Mouse (Mus musculus) hindbrain, embryonic 13.5 days (tissue): ENCODE measurements around the gene Tapt1. TPM values are rescaled to one million over a fixed set of nuclear protein-coding genes. Genes with fewer than 3 reads are reported as not detected.

Experiments used
- ATAC-seq: fragments of 200-750 bp; cut with Nextera tagmentation; 2 replicates; pipeline ENCODE4 v1.8.0; 2017; ENCODE audit warnings: moderate TSS enrichment; ENCODE audit not compliant: low FRiP score
- H3K27ac ChIP-seq: fragments of 300-500 bp; sonication (generic); 2 replicates; pipeline ENCODE4 v1.5.1; 2015; ENCODE audit warnings: inconsistent platforms, mild to moderate bottlenecking, moderate library complexity
- H3K27me3 ChIP-seq: fragments of 300-500 bp; sonication (generic); 2 replicates; pipeline ENCODE4 v1.6.1; 2015; ENCODE audit warnings: mild to moderate bottlenecking, inconsistent platforms
- H3K36me3 ChIP-seq: fragments of 300-500 bp; sonication (generic); 2 replicates; pipeline ENCODE4 v1.6.1; 2015; ENCODE audit warnings: mild to moderate bottlenecking, inconsistent platforms
- H3K4me1 ChIP-seq: fragments of 300-500 bp; sonication (generic); replicated peaks from 2 replicates; pipeline ENCODE4 v1.6.1; 2015; ENCODE audit warnings: inconsistent platforms
- H3K4me2 ChIP-seq: fragments of 300-500 bp; sonication (generic); 2 replicates; pipeline ENCODE4 v1.6.1; 2015; ENCODE audit warnings: inconsistent platforms, mild to moderate bottlenecking, moderate library complexity
- H3K4me3 ChIP-seq: fragments of 300-500 bp; sonication (generic); 2 replicates; pipeline ENCODE4 v1.5.1; 2015; ENCODE audit warnings: mild to moderate bottlenecking, inconsistent platforms
- H3K9ac ChIP-seq: fragments of 300-500 bp; sonication (generic); 2 replicates; pipeline ENCODE4 v1.6.1; 2015; ENCODE audit warnings: mild to moderate bottlenecking, inconsistent platforms
- H3K9me3 ChIP-seq: fragments of 300-500 bp; sonication (generic); 2 replicates; pipeline ENCODE4 v1.6.1; 2016; ENCODE audit warnings: inconsistent platforms
- WGBS: fragments of 180-500 bp; shearing (Covaris S2); methylation state at CpG from one replicate; pipeline ENCODE4 v1.1.7; 2015; 5-methylcytosine and 5-hydroxymethylcytosine counted together
- polyA plus RNA-seq: library from polyadenylated mRNA; unstranded; fragments of >200 nt; fragmentation: Nextera tagmentation; extraction: Ambion mirVana; gene quantifications from 2 replicates; pipeline ENCODE4 v1.2.1, GENCODE M21; 2015

Tapt1 gene
- polyA plus RNA-seq, 1 experiment from 2014 or later: 28.3 TPM

DNA sequence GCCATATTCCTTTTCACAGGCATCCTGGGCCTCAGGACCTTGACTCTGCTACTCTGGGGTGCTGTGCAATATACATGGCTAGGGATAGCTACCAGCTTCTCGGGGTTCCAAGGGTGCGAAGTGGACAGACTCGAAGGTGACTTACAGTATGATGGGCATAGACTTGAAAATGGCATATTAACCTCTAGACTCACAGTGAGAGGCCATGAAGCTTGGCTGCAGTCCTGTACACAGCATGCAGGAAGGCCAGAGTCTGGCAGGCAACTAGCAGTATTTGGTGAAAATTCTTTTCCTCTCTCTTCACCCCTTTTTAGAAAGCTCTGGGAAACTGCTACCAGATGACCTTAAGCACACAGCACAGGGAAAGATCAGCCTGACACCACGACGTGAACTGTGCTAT lies 52.4 kb downstream of the Tapt1 start:
- Histone ChIP-seq H3K4me3 (no peak overlapping the region), H3K9me3 (no peaks in the 10 kb centered on the region), H3K9ac (no peak overlapping the region), H3K27me3 (no peaks in the 10 kb centered on the region), H3K4me1 (no peaks in the 10 kb centered on the region), H3K27ac (no peak overlapping the region), H3K36me3 (peaks cover 59% of the 10 kb centered on the region), H3K4me2 (no peak overlapping the region)
- ATAC-seq: no peak
- WGBS: 95% methylated on average over 5 of the region's 5 CpGs

DNA sequence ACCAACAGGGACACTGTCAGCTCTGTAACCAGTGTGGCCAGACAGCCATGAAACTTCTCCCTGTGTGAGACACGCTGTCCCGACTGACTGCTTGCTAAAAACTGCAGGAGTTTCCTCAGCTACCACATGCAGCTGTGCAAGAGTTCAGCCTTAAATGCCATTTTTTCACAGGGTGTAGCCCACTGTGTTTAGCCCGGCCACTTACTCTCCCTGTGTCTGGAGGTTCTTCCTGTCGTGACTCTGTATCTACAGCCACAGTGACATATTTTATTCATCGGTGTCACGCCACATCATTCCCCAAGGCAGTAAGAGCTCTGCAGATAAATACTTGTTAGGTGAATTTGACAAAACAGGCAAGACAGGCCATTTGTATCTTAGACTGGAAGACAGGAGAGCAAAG lies 59.6 kb downstream of the Tapt1 start:
- no peaks in the 10 kb centered on the region for H3K9me3 ChIP-seq
- H3K4me3 ChIP-seq: no peak overlapping the region
- no peak overlapping the region for H3K27ac ChIP-seq
- ATAC-seq: no peak
- no peak overlapping the region for H3K9ac ChIP-seq
- peaks cover 6% of the 10 kb centered on the region; the same call in 1 of the 2 replicates for H3K36me3 ChIP-seq
- WGBS: 75% methylated on average over 6 of the region's 6 CpGs
- H3K27me3 ChIP-seq: no peaks in the 10 kb centered on the region
- H3K4me1 ChIP-seq: no peaks in the 10 kb centered on the region
- H3K4me2 ChIP-seq: no peak overlapping the region

DNA sequence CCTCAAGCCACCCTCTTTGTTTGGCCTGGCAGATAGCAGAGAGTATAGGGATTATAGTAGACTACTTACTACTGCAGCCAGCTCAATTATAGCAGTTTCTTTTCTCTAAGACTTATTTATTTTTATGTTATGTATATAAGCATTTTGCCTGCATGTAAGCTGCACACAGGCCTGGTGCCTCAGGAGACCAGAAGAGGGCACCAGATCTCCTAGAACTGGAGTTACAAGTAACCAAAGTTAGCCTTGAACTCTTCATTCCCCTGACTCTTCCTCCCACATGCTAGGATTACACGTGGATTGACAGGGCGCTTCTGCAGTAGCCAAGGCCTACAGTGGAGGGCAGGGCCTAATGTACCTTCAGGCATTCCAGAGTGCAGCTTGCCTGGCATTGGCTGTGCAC lies 60.6 kb downstream of the Tapt1 start:
- H3K9me3 ChIP-seq: no peaks in the 10 kb centered on the region
- H3K4me3 ChIP-seq: no peak overlapping the region
- H3K4me1 ChIP-seq: no peaks in the 10 kb centered on the region
- H3K4me2 ChIP-seq: no peak overlapping the region
- ATAC-seq: no peak
- H3K36me3 ChIP-seq: no peaks in the 10 kb centered on the region
- no peaks in the 10 kb centered on the region for H3K27me3 ChIP-seq
- 57% methylated on average over 2 of the region's 2 CpGs for WGBS
- H3K27ac ChIP-seq: no peak overlapping the region
- no peak overlapping the region for H3K9ac ChIP-seq

DNA sequence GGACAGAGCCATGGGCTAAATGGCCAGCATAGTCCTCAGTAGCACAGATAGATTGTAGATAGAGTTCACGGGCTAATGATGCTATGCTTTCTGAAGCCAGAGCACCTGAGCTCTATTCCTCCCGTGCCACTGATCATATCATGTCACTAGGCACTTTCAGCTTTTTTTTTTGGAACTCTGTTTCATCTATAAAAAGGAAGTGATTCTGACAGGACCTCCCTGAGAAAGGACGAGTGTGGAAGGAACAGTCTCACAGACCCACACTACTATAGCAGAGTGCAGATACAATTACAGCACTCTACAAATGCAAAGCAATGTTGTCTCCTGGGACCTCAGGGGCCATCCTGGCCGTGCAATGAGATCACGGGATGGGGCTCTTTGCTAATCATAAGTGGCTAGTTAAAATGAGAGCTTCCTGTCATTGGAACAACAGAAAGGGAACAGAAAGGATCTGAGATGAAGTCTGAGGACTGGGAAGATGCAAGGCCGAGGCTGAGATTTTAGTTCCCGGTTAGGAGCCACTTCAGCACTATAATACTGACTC lies 62.1 kb downstream of the Tapt1 start:
- H3K9me3 ChIP-seq: no peaks in the 10 kb centered on the region
- WGBS: 57% methylated on average over 7 of the region's 7 CpGs
- no peak for ATAC-seq

DNA sequence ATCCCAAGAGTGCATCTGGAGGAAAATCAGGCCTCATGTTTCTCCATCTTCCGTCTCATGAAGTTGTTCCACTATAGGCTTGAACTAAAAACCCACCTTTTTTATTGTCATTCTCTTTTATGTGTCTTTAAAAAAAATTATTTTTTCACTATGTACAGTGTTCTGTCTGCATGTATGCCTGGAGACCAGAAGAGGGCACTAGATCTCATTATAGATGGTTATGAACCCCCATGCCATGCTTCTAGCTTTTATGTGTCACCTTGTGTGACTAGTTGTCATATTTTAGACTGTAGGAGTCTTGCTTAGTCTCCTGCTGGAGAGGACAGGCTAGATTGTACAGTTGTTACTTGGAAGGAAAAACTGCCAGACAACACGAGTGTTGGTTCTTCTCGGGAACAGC lies 63.1 kb downstream of the Tapt1 start:
- Histone ChIP-seq H3K4me3 (no peak overlapping the region), H3K27me3 (no peaks in the 10 kb centered on the region), H3K9me3 (no peaks in the 10 kb centered on the region), H3K9ac (no peak overlapping the region), H3K4me1 (no peaks in the 10 kb centered on the region), H3K36me3 (no peaks in the 10 kb centered on the region), H3K27ac (no peak overlapping the region), H3K4me2 (no peak overlapping the region)
- no peak for ATAC-seq
- 95% methylated on average over 3 of the region's 3 CpGs for WGBS

More for the DNA sequence above, 62.1 kb downstream of the Tapt1 start:
- Histone ChIP-seq H3K9ac (no peak overlapping the region), H3K27me3 (no peaks in the 10 kb centered on the region), H3K4me3 (no peak overlapping the region), H3K4me2 (no peak overlapping the region), H3K36me3 (no peaks in the 10 kb centered on the region), H3K4me1 (no peaks in the 10 kb centered on the region), H3K27ac (no peak overlapping the region)

DNA sequence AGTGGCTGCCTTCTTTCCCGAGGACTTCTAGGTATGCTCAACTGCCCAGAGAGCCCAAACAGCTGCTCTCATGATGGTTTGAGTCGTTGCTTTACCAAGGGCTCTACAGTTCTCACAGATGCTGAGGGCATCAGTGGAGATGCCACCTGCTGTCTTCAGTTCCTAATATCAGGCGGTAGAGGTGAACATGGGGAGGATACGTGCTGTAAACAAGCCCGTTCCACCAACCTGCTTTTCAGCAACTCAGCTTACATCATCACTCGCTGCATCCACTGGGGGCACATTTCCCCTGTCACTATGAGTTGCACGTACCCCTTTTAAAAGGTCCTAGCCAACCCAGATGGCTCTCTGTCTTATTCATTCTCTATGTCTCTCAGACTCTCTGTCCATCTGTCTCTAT lies 63.6 kb downstream of the Tapt1 start:
- no peak for ATAC-seq
- Histone ChIP-seq H3K36me3 (no peaks in the 10 kb centered on the region), H3K9ac (no peak overlapping the region), H3K4me3 (no peak overlapping the region), H3K27ac (no peak overlapping the region), H3K4me2 (no peak overlapping the region), H3K27me3 (no peaks in the 10 kb centered on the region), H3K9me3 (no peaks in the 10 kb centered on the region), H3K4me1 (no peaks in the 10 kb centered on the region)
- 89% methylated on average over 7 of the region's 7 CpGs for WGBS

DNA sequence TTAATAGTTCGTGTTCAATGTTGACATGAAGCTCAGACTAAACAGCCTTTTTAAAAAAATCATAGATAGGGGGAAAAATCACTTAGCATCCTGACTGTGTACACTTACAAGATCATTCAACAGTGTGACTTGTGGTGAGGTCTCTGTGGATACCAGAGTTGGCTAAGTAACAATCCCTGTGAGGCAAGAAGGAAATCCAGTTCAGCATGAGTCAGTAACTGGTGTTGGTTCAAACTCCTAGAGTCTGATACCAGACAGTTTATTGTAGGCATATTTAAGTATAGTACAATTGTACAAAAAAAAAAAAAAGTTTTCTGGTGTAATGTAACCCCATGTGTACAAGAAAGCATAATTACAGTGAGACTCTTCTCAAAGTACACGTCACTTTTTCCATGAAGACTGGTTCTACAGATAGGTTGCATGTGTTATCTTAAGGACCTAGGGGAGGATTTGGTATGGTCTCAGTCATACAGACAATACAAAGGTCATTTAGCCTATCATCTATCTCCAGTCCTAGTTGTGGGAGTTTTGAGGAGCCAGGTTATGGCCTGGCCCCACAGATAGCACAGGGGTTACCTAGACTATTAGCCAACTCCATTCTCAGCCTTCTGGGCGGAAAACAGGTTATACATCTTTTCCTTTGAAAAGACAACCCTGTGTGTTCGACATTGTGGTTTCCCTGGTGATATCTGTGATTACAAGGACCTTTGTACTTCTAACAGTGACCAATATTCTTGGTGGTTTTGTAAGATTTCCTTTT lies 66.6 kb downstream of the Tapt1 start:
- Histone ChIP-seq H3K27me3 (no peaks in the 10 kb centered on the region), H3K4me1 (no peaks in the 10 kb centered on the region), H3K9me3 (no peaks in the 10 kb centered on the region), H3K36me3 (no peaks in the 10 kb centered on the region), H3K4me3 (no peak overlapping the region), H3K27ac (no peak overlapping the region), H3K4me2 (no peak overlapping the region), H3K9ac (no peak overlapping the region)
- 79% methylated on average over 4 of the region's 4 CpGs for WGBS
- no peak for ATAC-seq

DNA sequence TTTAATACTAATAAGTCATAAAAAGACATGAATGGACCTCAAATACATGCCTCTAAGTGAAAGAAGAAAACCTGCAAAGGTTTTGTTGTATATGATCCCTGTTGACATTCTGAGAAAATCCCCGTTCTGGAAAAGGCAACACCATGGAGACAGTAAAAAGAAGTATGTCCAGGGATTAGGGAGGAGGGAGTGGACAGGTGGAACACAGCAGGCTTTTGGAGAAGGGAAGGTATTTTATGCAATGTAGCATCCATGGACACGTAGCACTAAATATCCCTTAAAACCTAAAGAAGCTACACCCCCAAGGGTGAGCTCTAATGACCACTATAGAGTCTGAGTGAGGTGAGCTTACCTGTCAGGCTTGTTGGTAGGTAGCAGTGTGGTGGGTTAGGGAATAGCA lies 67.2 kb downstream of the Tapt1 start:
- Histone ChIP-seq H3K4me1 (no peaks in the 10 kb centered on the region), H3K27me3 (no peaks in the 10 kb centered on the region), H3K4me2 (no peak overlapping the region), H3K9ac (no peak overlapping the region), H3K9me3 (no peaks in the 10 kb centered on the region), H3K27ac (no peak overlapping the region), H3K4me3 (no peak overlapping the region), H3K36me3 (no peaks in the 10 kb centered on the region)
- WGBS: 90% methylated on average over 2 of the region's 2 CpGs
- ATAC-seq: no peak

DNA sequence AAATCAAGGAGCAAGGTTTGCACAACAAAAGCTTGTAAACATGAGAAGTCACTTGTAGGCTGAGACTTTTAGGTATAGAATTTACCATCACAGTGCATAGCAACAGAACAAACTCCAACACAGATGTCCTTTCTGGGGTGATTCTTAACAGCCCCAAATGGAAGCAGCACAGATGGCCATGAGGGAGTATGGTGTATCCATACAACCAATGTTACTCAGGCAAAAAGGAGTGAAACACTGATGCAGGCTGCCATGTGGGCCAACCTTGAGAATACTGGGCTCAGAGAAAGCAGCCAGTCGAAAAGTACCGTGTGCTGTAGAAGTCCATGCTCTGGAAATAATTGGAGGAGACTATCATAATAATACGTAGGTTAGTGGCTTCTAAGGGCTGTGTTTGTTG lies 68.0 kb downstream of the Tapt1 start:
- WGBS: 95% methylated on average over 3 of the region's 3 CpGs
- Histone ChIP-seq H3K9me3 (no peaks in the 10 kb centered on the region), H3K9ac (no peak overlapping the region), H3K36me3 (no peaks in the 10 kb centered on the region), H3K4me3 (no peak overlapping the region), H3K4me2 (no peak overlapping the region), H3K4me1 (no peaks in the 10 kb centered on the region), H3K27me3 (no peaks in the 10 kb centered on the region), H3K27ac (no peak overlapping the region)
- no peak for ATAC-seq

DNA sequence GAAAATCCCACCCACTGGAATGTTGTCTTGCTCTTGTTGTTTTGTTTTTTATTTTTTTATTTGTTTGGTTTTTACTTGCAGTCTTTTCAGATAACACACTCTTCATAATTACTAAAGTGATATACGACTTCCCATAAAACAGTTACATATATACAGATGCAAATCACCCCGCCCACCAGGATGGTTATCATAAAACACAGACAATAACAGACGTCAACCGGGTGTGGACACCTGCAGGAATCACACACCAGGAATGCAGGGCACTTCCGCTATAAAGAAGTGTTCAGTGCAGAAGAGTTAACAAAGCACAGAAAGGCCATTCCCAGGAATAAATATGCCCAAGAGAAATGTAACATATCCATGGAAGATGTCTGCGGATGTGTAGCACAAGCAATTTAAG lies 68.7 kb downstream of the Tapt1 start:
- H3K4me2 ChIP-seq: no peak overlapping the region
- H3K36me3 ChIP-seq: no peaks in the 10 kb centered on the region
- H3K4me3 ChIP-seq: no peak overlapping the region
- no peaks in the 10 kb centered on the region for H3K27me3 ChIP-seq
- H3K9ac ChIP-seq: no peak overlapping the region
- H3K9me3 ChIP-seq: no peaks in the 10 kb centered on the region
- H3K27ac ChIP-seq: no peak overlapping the region
- WGBS: 88% methylated on average over 6 of the region's 6 CpGs
- no peaks in the 10 kb centered on the region for H3K4me1 ChIP-seq
- ATAC-seq: no peak

DNA sequence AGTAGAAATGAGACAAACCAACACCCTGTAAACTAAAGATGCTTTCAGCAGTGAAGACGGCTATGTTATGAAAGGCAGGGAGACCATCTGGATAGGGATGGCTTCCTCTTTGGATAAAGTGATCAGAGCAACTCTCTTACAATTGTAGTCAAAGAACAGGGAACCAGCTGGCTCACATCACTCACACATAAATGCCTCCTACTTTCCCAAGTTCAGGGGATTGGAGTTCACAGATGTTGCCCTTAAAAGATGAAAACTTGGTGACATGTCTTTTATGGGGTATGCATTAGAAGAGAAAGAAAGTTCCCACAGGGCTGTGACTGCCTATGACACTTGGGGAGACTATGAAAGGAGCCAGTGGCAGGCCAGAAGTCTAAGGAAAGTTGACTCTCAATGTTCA lies 73.4 kb downstream of the Tapt1 start:
- ATAC-seq: no peak
- Histone ChIP-seq H3K4me2 (no peak overlapping the region), H3K4me3 (no peak overlapping the region), H3K27me3 (no peaks in the 10 kb centered on the region), H3K9me3 (peaks cover 6% of the 10 kb centered on the region), H3K36me3 (no peaks in the 10 kb centered on the region), H3K27ac (no peak overlapping the region), H3K9ac (no peak overlapping the region), H3K4me1 (0 out of 2 replicates have a peak, but pooled peaks cover 5% of the 10 kb centered on the region)
- WGBS: 78% methylated on average over 1 of the region's 1 CpGs

DNA sequence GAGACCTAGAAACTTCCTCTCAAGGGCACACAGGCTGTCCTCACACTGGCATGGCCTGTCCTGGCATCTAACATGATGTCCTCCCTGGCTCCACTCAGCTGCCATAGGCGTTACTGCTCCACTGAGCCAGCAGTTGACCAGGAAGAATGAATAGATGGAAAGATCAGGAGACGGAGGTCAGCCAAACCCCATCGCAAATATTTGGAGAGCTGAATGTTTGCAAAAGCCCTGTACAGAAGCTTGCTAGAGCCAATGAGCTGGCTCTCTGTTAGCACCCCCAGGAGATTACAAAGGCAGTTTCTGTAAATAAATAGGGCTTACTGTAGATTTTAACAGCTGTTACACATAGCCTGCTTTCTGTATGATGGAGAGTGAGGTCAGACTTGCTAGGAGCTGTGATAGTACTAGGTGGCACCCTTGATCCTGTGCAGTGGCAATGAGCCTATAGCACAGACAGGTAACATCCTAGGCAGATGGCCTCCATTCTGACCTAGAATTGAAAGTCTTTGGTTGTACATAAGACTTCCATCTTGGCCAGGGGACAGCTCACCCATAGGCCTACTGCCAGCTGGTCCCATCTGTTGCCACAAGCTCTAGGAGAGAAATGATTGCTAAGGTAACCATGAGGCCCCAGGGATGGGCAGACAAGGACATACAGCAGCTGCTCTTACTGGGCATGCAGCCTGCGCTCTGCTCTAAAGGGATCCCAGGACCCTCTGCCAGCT lies 74.9 kb downstream of the Tapt1 start:
- Histone ChIP-seq H3K4me1 (0 out of 2 replicates have a peak, but pooled peaks cover 5% of the 10 kb centered on the region), H3K4me2 (no peak overlapping the region), H3K4me3 (no peak overlapping the region), H3K36me3 (no peaks in the 10 kb centered on the region), H3K9me3 (peaks cover 6% of the 10 kb centered on the region), H3K27me3 (no peaks in the 10 kb centered on the region), H3K27ac (no peak overlapping the region), H3K9ac (no peak overlapping the region)
- ATAC-seq: peak; percentile 68
- WGBS: 76% methylated on average over 4 of the region's 4 CpGs

DNA sequence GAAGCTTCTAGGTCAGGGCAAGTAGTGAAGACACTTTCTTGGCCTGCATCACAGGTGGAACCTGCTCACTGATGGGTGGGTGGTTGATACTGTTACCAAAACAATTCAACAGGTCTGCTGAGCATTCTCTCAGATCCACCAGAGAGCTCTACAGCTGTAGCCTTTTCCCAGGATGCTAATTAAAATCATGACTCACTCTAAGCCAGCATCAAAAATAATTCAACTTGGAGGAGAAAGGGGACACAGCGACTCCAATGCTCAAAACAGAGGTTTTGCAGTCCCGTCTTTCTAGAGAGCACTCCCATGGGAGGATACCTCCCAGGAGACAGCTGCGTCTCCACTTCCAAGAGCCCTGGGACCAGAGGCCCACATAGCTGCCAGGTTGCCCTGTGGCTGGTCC lies 78.7 kb downstream of the Tapt1 start:
- Histone ChIP-seq H3K9ac (no peak overlapping the region), H3K4me3 (no peak overlapping the region), H3K36me3 (no peaks in the 10 kb centered on the region), H3K4me1 (peaks cover 5% of the 10 kb centered on the region; the same call in 1 of the 2 replicates), H3K9me3 (peaks cover 6% of the 10 kb centered on the region), H3K27me3 (no peaks in the 10 kb centered on the region), H3K27ac (no peak overlapping the region), H3K4me2 (no peak overlapping the region)
- WGBS: 93% methylated on average over 3 of the region's 3 CpGs
- ATAC-seq: no peak
